Comparison of ENCODE assay signal across 14 mouse cellular contexts in the genomic region with DNA sequence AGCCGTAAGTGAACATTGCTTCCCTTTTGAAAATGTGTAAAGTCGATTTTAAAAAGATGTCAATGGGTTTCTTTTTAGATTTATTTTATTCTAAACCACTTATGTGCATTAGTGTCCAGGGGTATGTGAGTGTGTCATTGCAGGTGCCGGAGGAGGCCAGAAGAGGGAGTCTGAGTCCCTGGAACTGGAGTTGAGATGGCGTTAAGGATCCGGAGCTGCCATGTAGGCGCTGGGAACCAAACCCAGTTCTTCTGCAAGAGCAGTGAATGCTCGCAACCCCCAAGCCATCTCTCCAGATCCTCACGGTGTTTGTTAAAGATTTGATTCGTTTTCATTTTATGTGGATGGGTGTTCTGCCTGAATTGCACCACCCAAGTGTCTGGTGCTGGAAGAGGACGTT.
"Had no signal": no experiment of that assay in that cellular context is flagged by ENCODE, and none has a peak within 500 bp of the region (broad histone marks: within the 10 kb centered on the region; RNA-seq: fewer than 3 reads in every experiment).

No protein-coding gene starts in this region.

- DNase-seq: kidney, adult 11 months; kidney, postnatal 14 days; layer of hippocampus, postnatal 36 days; left cerebral cortex, postnatal 4 days; lung, embryonic 14.5 days; lung, postnatal 10 days; lung, postnatal 4 days; right cerebral cortex, postnatal 14 days; thymus, postnatal 36 days had no signal

- H3K9ac ChIP-seq: kidney, embryonic 15.5 days; limb, embryonic 13.5 days; liver, embryonic 15.5 days; lung, embryonic 14.5 days; stomach, embryonic 15.5 days had no signal

- H3K9me3 ChIP-seq: kidney, embryonic 15.5 days; liver, embryonic 15.5 days; stomach, embryonic 15.5 days had no signal

- H3K27me3 ChIP-seq: kidney, embryonic 15.5 days; limb, embryonic 13.5 days; liver, embryonic 15.5 days; stomach, embryonic 15.5 days had no signal

- H3K4me1 ChIP-seq: liver, embryonic 15.5 days; stomach, embryonic 15.5 days had no signal

- H3K4me2 ChIP-seq: kidney, embryonic 15.5 days; limb, embryonic 13.5 days; liver, embryonic 15.5 days; lung, embryonic 14.5 days; midbrain, embryonic 11.5 days; stomach, embryonic 15.5 days had no signal

- H3K4me3 ChIP-seq: kidney, embryonic 15.5 days; limb, embryonic 13.5 days; liver, embryonic 15.5 days; stomach, embryonic 15.5 days had no signal

- H3K36me3 ChIP-seq: kidney, embryonic 15.5 days; limb, embryonic 13.5 days; liver, embryonic 15.5 days; stomach, embryonic 15.5 days had no signal

- H3K27ac ChIP-seq: kidney, embryonic 15.5 days; limb, embryonic 13.5 days; liver, embryonic 15.5 days; stomach, embryonic 15.5 days had no signal
